Mouse (Mus musculus) ES-Bruce4 (cell line): ENCODE results near the gene Hprt. TPM values are rescaled to one million over a fixed set of nuclear protein-coding genes. Genes with fewer than 3 reads are reported as not detected.

Experiments used
- H3K27ac ChIP-seq: 2 replicates; pipeline ENCODE4 v1.5.1; 2012; ENCODE audit warnings: low read length, inconsistent platforms; ENCODE audit not compliant: insufficient read depth
- H3K27me3 ChIP-seq: 2 replicates; pipeline ENCODE4 v1.6.1; 2012; ENCODE audit warnings: mild to moderate bottlenecking, low read length, inconsistent platforms; ENCODE audit not compliant: control insufficient read depth, poor library complexity, insufficient read depth, severe bottlenecking
- H3K36me3 ChIP-seq: 2 replicates; pipeline ENCODE4 v1.6.1; 2012; ENCODE audit warnings: inconsistent platforms, mild to moderate bottlenecking, low read length, moderate library complexity; ENCODE audit not compliant: control insufficient read depth, poor library complexity, insufficient read depth, severe bottlenecking
- H3K4me1 ChIP-seq: one replicate; pipeline ENCODE4 v1.8.1; 2011; ENCODE audit warnings: low read length; ENCODE audit not compliant: control insufficient read depth, insufficient read depth
- H3K4me3 ChIP-seq: 2 replicates; pipeline ENCODE4 v1.5.1; 2011; ENCODE audit warnings: low read depth, mild to moderate bottlenecking, low read length
- H3K9ac ChIP-seq: 2 replicates; pipeline ENCODE4 v1.6.1; 2012; ENCODE audit warnings: low read depth, mild to moderate bottlenecking, inconsistent platforms; ENCODE audit not compliant: poor library complexity, severe bottlenecking
- H3K9me3 ChIP-seq: replicated peaks from 2 replicates; pipeline ENCODE4 v1.6.1; 2012; ENCODE audit warnings: mild to moderate bottlenecking, low read length, inconsistent platforms; ENCODE audit not compliant: control insufficient read depth, poor library complexity, insufficient read depth, severe bottlenecking
- CTCF ChIP-seq: IDR thresholded peaks from one replicate; pipeline ENCODE4 v1.8.1; 2011; ENCODE audit warnings: low read depth, low read length
- EP300 ChIP-seq: IDR thresholded peaks from 2 replicates; pipeline ENCODE4 v1.6.1; 2011; ENCODE audit warnings: low read depth, low read length; ENCODE audit not compliant: insufficient read depth
- POLR2A ChIP-seq: IDR thresholded peaks from one replicate; pipeline ENCODE4 v1.8.1; 2011; ENCODE audit warnings: low read length; ENCODE audit not compliant: insufficient read depth
- polyA plus RNA-seq: library from polyadenylated mRNA; stranded (reverse); fragments of >200 nt; gene quantifications from 2 replicates; pipeline ENCODE4 v1.2.4, GENCODE M21; 2011; ENCODE audit warnings: low read depth; ENCODE audit not compliant: missing spikeins, insufficient read depth, insufficient read length

The Hprt gene
- polyA plus RNA-seq, 1 experiment, result 254 TPM

DNA sequence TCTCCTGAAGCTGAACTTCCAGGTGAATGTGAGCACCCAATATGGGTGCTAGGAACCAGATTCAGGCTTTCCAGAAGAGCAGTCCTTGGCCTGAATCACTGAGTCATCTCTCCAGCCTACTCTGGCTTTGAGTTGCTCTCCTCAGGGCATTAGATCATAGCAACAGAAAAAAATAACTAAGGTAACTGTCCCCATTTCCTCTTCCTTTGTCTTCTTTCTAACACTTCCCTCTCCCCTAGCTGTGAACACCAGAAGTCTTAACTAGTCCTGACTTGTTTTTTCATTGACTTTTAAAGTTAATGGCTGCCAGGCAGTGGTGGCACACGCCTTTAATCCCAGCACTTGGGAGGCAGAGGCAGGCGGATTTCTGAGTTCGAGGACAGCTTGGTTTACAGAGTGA lies 76.5 kb downstream of the Hprt start:
- no peak for TF ChIP-seq CTCF
- no peak for TF ChIP-seq EP300
- no peak for TF ChIP-seq POLR2A
- Histone ChIP-seq H3K27ac (no peak overlapping the region), H3K4me1 (no peaks in the 10 kb centered on the region)

More for the DNA sequence above, 76.5 kb downstream of the Hprt start:
- Histone ChIP-seq H3K9ac (no peak overlapping the region), H3K4me3 (no peak overlapping the region), H3K36me3 (no peaks in the 10 kb centered on the region), H3K9me3 (no peaks in the 10 kb centered on the region), H3K27me3 (no peaks in the 10 kb centered on the region)

Other genes with a start within 250 kb of the Hprt start
- gene Ccdc160, start 196.9 kb upstream of the Hprt start, polyA plus RNA-seq, result 4.3 and 6.0 TPM in 2 replicates
- gene Phf6, start 75.9 kb upstream of the Hprt start, polyA plus RNA-seq, result 30.8 and 33.2 TPM in 2 replicates